Mouse (Mus musculus) erythroblast, adult 5-6 weeks (primary cell): Measurements from ENCODE around the gene Gm20388. TPM values are rescaled to one million over a fixed set of nuclear protein-coding genes. Genes with fewer than 3 reads are reported as not detected.

Experiments
- ATAC-seq: replicated peaks from 2 replicates; pipeline ENCODE4 v1.8.0; 2016; ENCODE audit warnings: moderate number of reproducible peaks, mild to moderate bottlenecking, moderate TSS enrichment, inconsistent platforms; ENCODE audit not compliant: poor library complexity, low FRiP score, severe bottlenecking
- total RNA-seq, 2 experiments: library from RNA; stranded (forward) in 1 of 2; stranded (reverse) in 1 of 2; fragments of 150-400 nt in 1 of 2; fragments of 200-764, 138-1000 nt in 1 of 2; gene quantifications; 2 replicates each; pipeline versions ENCODE4 v1.2.3 to v1.2.4; 2015 to 2017; ENCODE audit warnings: low replicate concordance in 2 of 2

Gene Gm20388
- total RNA-seq, 2 experiments from 2014 or later, result 2.9 to 7.8 TPM

- no peak for ATAC-seq
Measured at GRCm38 (mm10) chr8:120138958-120139357, 228.3 kb downstream of the Gm20388 start.

- no peak for ATAC-seq
Measured at GRCm38 (mm10) chr8:120140769-120141168, 230.1 kb downstream of the Gm20388 start.

GRCm38 (mm10) chr8:120143911-120144651, 233.4 kb downstream of the Gm20388 start:
- no peak for ATAC-seq

GRCm38 (mm10) chr8:120144652-120145301, 234.1 kb downstream of the Gm20388 start:
- ATAC-seq, result no peak

GRCm38 (mm10) chr8:120146051-120146450, 235.4 kb downstream of the Gm20388 start:
- ATAC-seq, result no peak

- ATAC-seq, result no peak
Measured at GRCm38 (mm10) chr8:120150028-120150427, 239.4 kb downstream of the Gm20388 start.

- ATAC-seq, result no peak
Measured at GRCm38 (mm10) chr8:120151151-120151550, 240.5 kb downstream of the Gm20388 start.

- ATAC-seq, result no peak
Measured at GRCm38 (mm10) chr8:120152636-120153035, 242.0 kb downstream of the Gm20388 start.

GRCm38 (mm10) chr8:120160366-120160765, 249.7 kb downstream of the Gm20388 start:
- ATAC-seq, result no peak

GRCm38 (mm10) chr8:120161658-120162403, 251.2 kb downstream of the Gm20388 start:
- ATAC-seq, result no peak

GRCm38 (mm10) chr8:120162404-120162752, 251.7 kb downstream of the Gm20388 start:
- no peak for ATAC-seq

GRCm38 (mm10) chr8:120163376-120163775, 252.7 kb downstream of the Gm20388 start:
- ATAC-seq, result no peak

- ATAC-seq, result no peak
Measured at GRCm38 (mm10) chr8:120164026-120164425, 253.4 kb downstream of the Gm20388 start.

GRCm38 (mm10) chr8:120167136-120167535, 256.5 kb downstream of the Gm20388 start:
- no peak for ATAC-seq

- ATAC-seq, result no peak
Measured at GRCm38 (mm10) chr8:120167821-120168220, 257.2 kb downstream of the Gm20388 start.

GRCm38 (mm10) chr8:120169119-120169518, 258.5 kb downstream of the Gm20388 start:
- no peak for ATAC-seq

- ATAC-seq, result no peak
Measured at GRCm38 (mm10) chr8:120173195-120173594, 262.6 kb downstream of the Gm20388 start.

- ATAC-seq, result no peak
Measured at GRCm38 (mm10) chr8:120174606-120175005, 264.0 kb downstream of the Gm20388 start.

- no peak for ATAC-seq
Measured at GRCm38 (mm10) chr8:120176605-120177004, 266.0 kb downstream of the Gm20388 start.

- no peak for ATAC-seq
Measured at GRCm38 (mm10) chr8:120177318-120178123, 266.9 kb downstream of the Gm20388 start, which contains the start of gene Fam92b. Gene Fam92b (minus strand): TSS chr8:120177466.
